Mouse (Mus musculus) brain, embryonic 14.5 days (tissue): ENCODE results near the gene Trpc4.

Experiments
- CTCF ChIP-seq: fragments of 200-500 bp; IDR thresholded peaks from 2 replicates; pipeline ENCODE4 v1.5.1; 2012; ENCODE audit warnings: inconsistent platforms, mild to moderate bottlenecking, moderate library complexity, borderline replicate concordance; ENCODE audit not compliant: insufficient read depth, insufficient read length; ENCODE audit errors: extremely low read depth
- POLR2A ChIP-seq: fragments of 200-500 bp; IDR thresholded peaks from 2 replicates; pipeline ENCODE4 v1.6.1; 2012; ENCODE audit warnings: mild to moderate bottlenecking, inconsistent platforms, borderline replicate concordance; ENCODE audit not compliant: poor library complexity, insufficient read depth, insufficient read length, severe bottlenecking; ENCODE audit errors: extremely low read depth

- TF ChIP-seq CTCF (no peak), POLR2A (no peak)
Observed at GRCm38 (mm10) chr3:54204386-54204785, 48.6 kb downstream of the Trpc4 start.
